Comparison of ENCODE assay signal across 14 mouse cellular contexts in the genomic region with DNA sequence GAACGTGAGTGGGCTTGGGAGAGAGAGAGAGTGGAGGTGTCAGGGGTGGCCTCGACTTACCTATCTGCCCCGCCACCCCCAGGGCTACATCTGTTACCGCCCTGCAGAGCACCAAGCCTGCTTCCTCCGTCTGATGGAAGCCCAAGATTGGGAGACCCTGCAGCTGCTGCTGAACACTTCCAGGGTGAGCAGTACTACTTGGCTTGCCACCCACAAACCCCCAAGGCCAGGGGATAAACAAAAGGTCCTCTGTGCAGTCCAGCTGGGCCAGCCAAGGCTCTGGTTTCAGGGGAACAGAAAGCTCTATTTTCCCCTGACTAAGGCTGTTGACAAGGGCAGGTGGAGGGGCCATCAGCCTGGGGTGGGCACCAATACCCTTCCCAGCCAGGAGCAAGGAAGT. TPM values are rescaled to one million over a fixed set of nuclear protein-coding genes. Genes with fewer than 3 reads are reported as not detected.
DNase-seq lines count a peak whose midpoint lies in the region; TF ChIP-seq lines count a peak whose summit lies in the region.
"Had no signal": no experiment of that assay in that cellular context is flagged by ENCODE, and none has a peak within 500 bp of the region (broad histone marks: within the 10 kb centered on the region; RNA-seq: fewer than 3 reads in every experiment).

No protein-coding gene starts in this region.

- DNase-seq in cerebellum, adult 2 months: peak in 1 of 2 experiments; percentile 43
- DNase-seq in cerebellum, postnatal 4 days (ENCODE audit: low spot score in 2 of 2): no peak
- DNase-seq in layer of hippocampus, adult 2 months (ENCODE audit: low spot score in 2 of 2): peak; percentile 55 to 79
- no peak for DNase-seq in layer of hippocampus, adult 9-10 months (ENCODE audit: low spot score)
- DNase-seq in layer of hippocampus, postnatal 14 days (ENCODE audit: low spot score in 2 of 2): peak; percentile 43 to 79
- DNase-seq in retina, embryonic 14.5 days (ENCODE audit: low spot score): no peak
- no peak for DNase-seq in ovary, postnatal 36 days (ENCODE audit: low spot score)
- DNase-seq: gastrocnemius, postnatal 14 days; heart, postnatal 36 days; liver; lung, postnatal 14 days; thymus, postnatal 14 days had no signal

- peaks cover 24% of the 10 kb centered on the region for H3K4me1 ChIP-seq in cerebellum, adult 2 months (ENCODE audit: control insufficient read depth, insufficient read depth, low read length)
- peaks cover 15% of the 10 kb centered on the region for H3K4me1 ChIP-seq in cortical plate, adult 2 months (ENCODE audit: control insufficient read depth, insufficient read depth, low read length)

- H3K27ac ChIP-seq in cerebellum, adult 2 months (ENCODE audit: insufficient read depth, low read length): peak overlapping the region; percentile 23; the same call in 1 of the 2 replicates
- peak overlapping the region; percentile 96 for H3K27ac ChIP-seq in layer of hippocampus, adult 2 months
- peak overlapping the region; percentile 95 for H3K27ac ChIP-seq in cortical plate, adult 2 months (ENCODE audit: insufficient read depth, low read length)
- H3K27ac ChIP-seq: kidney, postnatal 0 days had no signal

- H3K27me3 ChIP-seq in cerebellum, adult 2 months (ENCODE audit: control insufficient read depth, insufficient read depth, low read length): no peaks in the 10 kb centered on the region

- no peak overlapping the region for H3K4me3 ChIP-seq in cerebellum, adult 2 months (replicated peaks; ENCODE audit: insufficient read depth, low read depth, low read length)
- H3K4me3 ChIP-seq in layer of hippocampus, adult 2 months: no peak overlapping the region
- no peak overlapping the region for H3K4me3 ChIP-seq in cortical plate, adult 2 months (ENCODE audit: insufficient read depth, low read length)

- no peak for TF ChIP-seq CTCF in cerebellum, adult 2 months (IDR thresholded peaks at IDR 0.05; ENCODE audit: borderline replicate concordance, insufficient read depth, low read depth, low read length)
- no peak for TF ChIP-seq CTCF in layer of hippocampus, adult 2 months (conservative IDR thresholded peaks at IDR 0.05)
- TF ChIP-seq CTCF in cortical plate, adult 2 months (IDR thresholded peaks at IDR 0.05; ENCODE audit: extremely low read depth, insufficient read depth, low read length): no peak

- 71% methylated on average over 5 of the region's 5 CpGs for WGBS in cerebellum, adult 2 months

- TF ChIP-seq POLR2A in cerebellum, adult 2 months (IDR thresholded peaks at IDR 0.05; ENCODE audit: borderline replicate concordance, insufficient read depth, low read length): no peak
- TF ChIP-seq POLR2A in cortical plate, adult 2 months (IDR thresholded peaks at IDR 0.05; ENCODE audit: extremely low read depth, insufficient read depth, low read length): peak; percentile 63; the same call in 1 of the 2 replicates

RNA-seq across cellular contexts. Expression of a gene that starts 0.9 kb away (rescaled TPM):
- polyA plus RNA-seq in cerebellum, adult 2 months (2012; rRNA removed): 2.3 TPM in 2 replicates
- 1 to 10 TPM; 2.0 to 2.3 TPM for total RNA-seq in layer of hippocampus, adult 2 months (2021)
- polyA plus RNA-seq in cortical plate, adult 2 months (2012; rRNA removed): 1.1 and 1.4 TPM in 2 replicates
- 1 to 10 TPM; 1.0 to 2.1 TPM for total RNA-seq in layer of hippocampus, postnatal 14 days (2021)
- total RNA-seq: heart, postnatal 36 days had no signal

RNA-seq across cellular contexts. Expression of a gene that starts 4.3 kb away (rescaled TPM):
- polyA plus RNA-seq in cerebellum, adult 2 months (2012; rRNA removed): 55.9 and 63.5 TPM in 2 replicates
- 10 to 100 TPM; 36.0 to 44.9 TPM for total RNA-seq in layer of hippocampus, adult 2 months (2021)
- 37.0 and 39.1 TPM in 2 replicates for polyA plus RNA-seq in cortical plate, adult 2 months (2012; rRNA removed)
- 10 to 100 TPM; 30.7 to 32.1 TPM for total RNA-seq in layer of hippocampus, postnatal 14 days (2021)

RNA-seq across cellular contexts. Expression of a gene that starts 4.4 kb away (rescaled TPM):
- 126 and 133 TPM in 2 replicates for polyA plus RNA-seq in cerebellum, adult 2 months (2012; rRNA removed)
- total RNA-seq in layer of hippocampus, adult 2 months (2021): 10 to 100 TPM; 58.2 to 62.7 TPM
- 97.1 and 99.3 TPM in 2 replicates for polyA plus RNA-seq in cortical plate, adult 2 months (2012; rRNA removed)
- 10 to 100 TPM; 71.8 to 73.5 TPM for total RNA-seq in layer of hippocampus, postnatal 14 days (2021)

RNA-seq across cellular contexts. Expression of a gene that starts 4.4 kb away (rescaled TPM):
- polyA plus RNA-seq in cerebellum, adult 2 months (2012; rRNA removed): 79.4 and 80.6 TPM in 2 replicates
- total RNA-seq in layer of hippocampus, adult 2 months (2021): 10 to 100 TPM; 34.0 to 39.4 TPM
- 77.3 and 79.2 TPM in 2 replicates for polyA plus RNA-seq in cortical plate, adult 2 months (2012; rRNA removed)
- total RNA-seq in layer of hippocampus, postnatal 14 days (2021): 10 to 100 TPM; 27.8 to 32.3 TPM

RNA-seq across cellular contexts. Expression of a gene that starts 13.8 kb away (rescaled TPM):
- polyA plus RNA-seq in cerebellum, adult 2 months (2012; rRNA removed): 122 and 127 TPM in 2 replicates
- total RNA-seq in layer of hippocampus, adult 2 months (2021): 100 to 1,000 TPM; 153 to 158 TPM
- 106 and 109 TPM in 2 replicates for polyA plus RNA-seq in cortical plate, adult 2 months (2012; rRNA removed)
- total RNA-seq in layer of hippocampus, postnatal 14 days (2021): 100 to 1,000 TPM; 155 to 161 TPM

Comparison
In these comparisons a context has a peak if more than half of its experiments do, and no peak if none do; other contexts are left out.
1. DNase-seq: peak in layer of hippocampus, adult 2 months (2 of 2) and layer of hippocampus, postnatal 14 days (2 of 2); none in cerebellum, postnatal 4 days (0 of 2), layer of hippocampus, adult 9-10 months (single experiment), retina, embryonic 14.5 days (single experiment) and ovary, postnatal 36 days (single experiment).
2. H3K27ac ChIP-seq: peak in every context shown above with its lines; median percentile 96 in layer of hippocampus, adult 2 months; 95 in cortical plate, adult 2 months; 23 in cerebellum, adult 2 months.